Mouse (Mus musculus) midbrain, embryonic 12.5 days (tissue): ENCODE measurements around the gene Rassf3. TPM values are rescaled to one million over a fixed set of nuclear protein-coding genes. Genes with fewer than 3 reads are reported as not detected.
A peak's percentile ranks its signal among the peaks of the same experiment; 100 is the strongest.

ENCODE experiments used
- ATAC-seq: fragments of 200-750 bp; cut with Nextera tagmentation; 2 replicates; pipeline ENCODE4 v1.8.0; 2017; ENCODE audit warnings: low read depth, moderate TSS enrichment, moderate library complexity; ENCODE audit not compliant: low FRiP score
- H3K27ac ChIP-seq: fragments of 300-500 bp; sonication (generic); replicated peaks from 2 replicates; pipeline ENCODE4 v1.5.1; 2016; ENCODE audit warnings: mild to moderate bottlenecking
- H3K27me3 ChIP-seq: fragments of 300-500 bp; sonication (generic); 2 replicates; pipeline ENCODE4 v1.6.1; 2016; ENCODE audit warnings: mild to moderate bottlenecking
- H3K36me3 ChIP-seq: fragments of 300-500 bp; sonication (generic); 2 replicates; pipeline ENCODE4 v1.6.1; 2016
- H3K4me1 ChIP-seq: fragments of 300-500 bp; sonication (generic); 2 replicates; pipeline ENCODE4 v1.6.1; 2016
- H3K4me2 ChIP-seq: fragments of 300-500 bp; sonication (generic); replicated peaks from 2 replicates; pipeline ENCODE4 v1.6.1; 2016; ENCODE audit warnings: mild to moderate bottlenecking, moderate library complexity
- H3K4me3 ChIP-seq: fragments of 300-500 bp; sonication (generic); 2 replicates; pipeline ENCODE4 v1.5.1; 2016; ENCODE audit warnings: mild to moderate bottlenecking
- H3K9ac ChIP-seq: fragments of 300-500 bp; sonication (generic); replicated peaks from 2 replicates; pipeline ENCODE4 v1.6.1; 2016; ENCODE audit warnings: mild to moderate bottlenecking, moderate library complexity
- H3K9me3 ChIP-seq: fragments of 300-500 bp; sonication (generic); 2 replicates; pipeline ENCODE4 v1.6.1; 2016; ENCODE audit warnings: mild to moderate bottlenecking
- WGBS: fragments of 180-500 bp; shearing (Covaris S2); methylation state at CpG from one replicate; pipeline ENCODE4 v1.1.7; 2016; 5-methylcytosine and 5-hydroxymethylcytosine counted together
- polyA plus RNA-seq: library from polyadenylated mRNA; unstranded; fragments of >200 nt; fragmentation: Nextera tagmentation; extraction: Ambion mirVana; gene quantifications from 2 replicates; pipeline ENCODE4 v1.2.1, GENCODE M21; 2016

The Rassf3 gene
- 6.7 and 7.8 TPM in 2 replicates for polyA plus RNA-seq

- Histone ChIP-seq H3K36me3 (no peaks in the 10 kb centered on the region), H3K9ac (peak within 1 kb of the TSS; percentile 66), H3K27me3 (peaks cover 26% of the 10 kb centered on the region), H3K4me3 (peak within 1 kb of the TSS; percentile 63), H3K27ac (peak within 1 kb of the TSS; percentile 60), H3K4me1 (peaks cover 30% of the 10 kb centered on the region), H3K9me3 (no peaks in the 10 kb centered on the region), H3K4me2 (peak within 1 kb of the TSS; percentile 95)
- under 1% methylated on average over 54 of the region's 62 CpGs for WGBS
- ATAC-seq, result peak; percentile 92
Observed at GRCm38 (mm10) chr10:121476190-121476967, at the start of gene Rassf3. TSS of gene Rassf3 (minus strand) at chr10:121476347.

- no peak overlapping the region for H3K27ac ChIP-seq
- ATAC-seq, result no peak
- no peaks in the 10 kb centered on the region for H3K36me3 ChIP-seq
- no peak overlapping the region for H3K9ac ChIP-seq
- H3K4me1 ChIP-seq, result peaks cover 5% of the 10 kb centered on the region
- no peaks in the 10 kb centered on the region for H3K27me3 ChIP-seq
- 25% methylated on average over 12 of the region's 12 CpGs for WGBS
- H3K4me3 ChIP-seq, result no peak overlapping the region
- no peak overlapping the region for H3K4me2 ChIP-seq
- no peaks in the 10 kb centered on the region for H3K9me3 ChIP-seq
Observed at GRCm38 (mm10) chr10:121520923-121521585, 44.9 kb upstream of the Rassf3 start.

- Histone ChIP-seq H3K4me3 (no peak overlapping the region), H3K4me1 (peaks cover 5% of the 10 kb centered on the region), H3K27ac (no peak overlapping the region), H3K27me3 (no peaks in the 10 kb centered on the region), H3K9ac (no peak overlapping the region), H3K36me3 (no peaks in the 10 kb centered on the region), H3K9me3 (no peaks in the 10 kb centered on the region), H3K4me2 (no peak overlapping the region)
- no peak for ATAC-seq
- 60% methylated on average over 2 of the region's 2 CpGs for WGBS
Observed at GRCm38 (mm10) chr10:121519710-121520109, 43.6 kb upstream of the Rassf3 start.

- no peak overlapping the region for H3K9ac ChIP-seq
- H3K9me3 ChIP-seq, result no peaks in the 10 kb centered on the region
- ATAC-seq, result peak; percentile 30; the same call in 1 of the 2 replicates
- no peak overlapping the region for H3K4me2 ChIP-seq
- H3K4me1 ChIP-seq, result peaks cover under 1% of the 10 kb centered on the region
- H3K36me3 ChIP-seq, result no peaks in the 10 kb centered on the region
- WGBS, result 30% methylated on average over 18 of the region's 18 CpGs
- no peak overlapping the region for H3K27ac ChIP-seq
- H3K27me3 ChIP-seq, result no peaks in the 10 kb centered on the region
- H3K4me3 ChIP-seq, result no peak overlapping the region
Observed at GRCm38 (mm10) chr10:121516008-121516600, 40.0 kb upstream of the Rassf3 start.

GRCm38 (mm10) chr10:121509751-121510643 lies 33.9 kb upstream of the Rassf3 start:
- H3K36me3 ChIP-seq, result no peaks in the 10 kb centered on the region
- H3K27ac ChIP-seq, result no peak overlapping the region
- peaks cover 27% of the 10 kb centered on the region for H3K4me1 ChIP-seq
- no peaks in the 10 kb centered on the region for H3K9me3 ChIP-seq
- peak; percentile 70 for ATAC-seq
- 31% methylated on average over 24 of the region's 24 CpGs for WGBS
- no peak overlapping the region for H3K4me2 ChIP-seq
- H3K4me3 ChIP-seq, result no peak overlapping the region
- H3K9ac ChIP-seq, result no peak overlapping the region
- peaks cover 4% of the 10 kb centered on the region; the same call in 1 of the 2 replicates for H3K27me3 ChIP-seq

- Histone ChIP-seq H3K9me3 (no peaks in the 10 kb centered on the region), H3K36me3 (no peaks in the 10 kb centered on the region), H3K27me3 (peaks cover 4% of the 10 kb centered on the region; the same call in 1 of the 2 replicates), H3K9ac (no peak overlapping the region), H3K27ac (no peak overlapping the region), H3K4me1 (peaks cover 30% of the 10 kb centered on the region), H3K4me2 (no peak overlapping the region), H3K4me3 (no peak overlapping the region)
- no peak for ATAC-seq
- 93% methylated on average over 16 of the region's 16 CpGs for WGBS
Observed at GRCm38 (mm10) chr10:121507755-121508544, 31.8 kb upstream of the Rassf3 start.

- peaks cover 30% of the 10 kb centered on the region for H3K4me1 ChIP-seq
- H3K9me3 ChIP-seq, result no peaks in the 10 kb centered on the region
- H3K36me3 ChIP-seq, result no peaks in the 10 kb centered on the region
- no peak for ATAC-seq
- WGBS, result 49% methylated on average over 29 of the region's 29 CpGs
- H3K27ac ChIP-seq, result no peak overlapping the region
- no peak overlapping the region for H3K4me3 ChIP-seq
- H3K9ac ChIP-seq, result no peak overlapping the region
- H3K27me3 ChIP-seq, result peaks cover 4% of the 10 kb centered on the region; the same call in 1 of the 2 replicates
- no peak overlapping the region for H3K4me2 ChIP-seq
Observed at GRCm38 (mm10) chr10:121506731-121507583, 30.8 kb upstream of the Rassf3 start.

- H3K4me1 ChIP-seq, result peaks cover 36% of the 10 kb centered on the region
- ATAC-seq, result no peak
- H3K9ac ChIP-seq, result peak overlapping the region; percentile 43; the same call in 1 of the 2 replicates
- H3K27me3 ChIP-seq, result peaks cover 4% of the 10 kb centered on the region; the same call in 1 of the 2 replicates
- no peaks in the 10 kb centered on the region for H3K36me3 ChIP-seq
- 50% methylated on average over 7 of the region's 7 CpGs for WGBS
- peak overlapping the region; percentile 54; the same call in 1 of the 2 replicates for H3K27ac ChIP-seq
- no peak overlapping the region for H3K4me3 ChIP-seq
- peak overlapping the region; percentile 48 for H3K4me2 ChIP-seq
- no peaks in the 10 kb centered on the region for H3K9me3 ChIP-seq
Observed at GRCm38 (mm10) chr10:121505929-121506328, 29.8 kb upstream of the Rassf3 start.

- peak overlapping the region; percentile 43 for H3K9ac ChIP-seq
- H3K27me3 ChIP-seq, result peaks cover 4% of the 10 kb centered on the region; the same call in 1 of the 2 replicates
- no peaks in the 10 kb centered on the region for H3K9me3 ChIP-seq
- peaks cover 34% of the 10 kb centered on the region for H3K4me1 ChIP-seq
- peak overlapping the region; percentile 48 for H3K4me2 ChIP-seq
- H3K4me3 ChIP-seq, result peak overlapping the region; percentile 32
- no peaks in the 10 kb centered on the region for H3K36me3 ChIP-seq
- H3K27ac ChIP-seq, result peak overlapping the region; percentile 54
- WGBS, result 29% methylated on average over 35 of the region's 35 CpGs
- ATAC-seq, result peak; percentile 61
Observed at GRCm38 (mm10) chr10:121504973-121505911, 29.1 kb upstream of the Rassf3 start.
